Mouse (Mus musculus) adrenal gland, postnatal 25 days (tissue): Measurements from ENCODE around the gene Npdc1. TPM values are rescaled to one million over a fixed set of nuclear protein-coding genes. Genes with fewer than 3 reads are reported as not detected.
"Not testable (repeated sequence)": the region's sequence is repeated elsewhere in the genome, so short reads cannot be mapped to it uniquely, and the experiment has no call there.

ENCODE experiments used
- DNase-seq: peaks from one replicate; pipeline ENCODE4 v3.0.0; 2021; ENCODE audit warnings: mixed read lengths
- total RNA-seq: library from RNA; stranded (reverse); gene quantifications from 2 replicates; pipeline ENCODE4 v1.2.3, GENCODE M21; 2021

The Npdc1 gene
- total RNA-seq, 1 experiment from 2014 or later: 134 TPM

DNA sequence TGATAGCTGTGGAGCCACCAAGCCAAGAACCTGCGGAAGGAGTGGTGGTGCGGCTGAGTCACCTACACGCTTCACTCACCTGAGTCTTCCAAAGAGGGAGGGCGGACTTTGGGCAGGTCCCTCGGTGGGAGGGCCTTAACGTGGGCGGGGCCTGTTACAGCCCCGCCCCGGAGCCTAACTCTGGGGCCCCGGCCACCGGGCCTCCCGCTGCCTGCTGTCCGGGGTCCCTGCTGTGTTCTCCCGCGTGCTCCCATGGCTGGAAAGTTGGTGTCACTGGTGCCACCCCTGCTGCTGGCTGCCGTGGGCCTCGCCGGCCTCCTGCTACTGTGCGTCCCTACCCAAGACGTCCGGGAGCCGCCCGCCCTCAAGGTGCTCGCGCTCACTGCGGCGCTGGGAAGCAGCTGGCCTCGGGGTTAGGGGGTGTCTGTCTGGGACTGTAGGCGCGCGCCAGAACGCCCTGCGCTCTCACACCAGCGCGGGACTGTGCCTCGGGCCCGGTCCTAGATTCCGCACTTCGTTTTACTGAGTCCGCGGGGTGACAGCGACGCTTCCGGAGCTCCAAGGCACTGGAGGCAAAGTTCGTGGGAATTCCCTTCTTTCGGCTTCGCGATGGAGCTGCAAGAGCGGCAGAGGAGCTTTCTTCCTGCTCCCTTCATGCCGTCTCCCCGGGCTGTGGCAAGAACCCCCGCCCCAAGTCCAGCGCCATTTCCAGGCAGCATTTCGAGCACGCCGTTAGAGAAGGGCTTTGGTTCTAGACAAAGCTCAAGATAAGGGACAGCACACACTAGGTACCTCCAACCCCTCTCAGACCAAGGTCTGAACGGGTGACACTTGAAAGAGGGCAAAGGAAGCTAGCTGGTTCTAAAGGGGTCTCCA, 3.2 kb upstream of the Npdc1 start, which contains the start of gene Entpd2:
Gene Entpd2, plus strand, starts transcription at position 154 of the 876 bp plus-strand sequence.
- peak; percentile 27 for DNase-seq

DNA sequence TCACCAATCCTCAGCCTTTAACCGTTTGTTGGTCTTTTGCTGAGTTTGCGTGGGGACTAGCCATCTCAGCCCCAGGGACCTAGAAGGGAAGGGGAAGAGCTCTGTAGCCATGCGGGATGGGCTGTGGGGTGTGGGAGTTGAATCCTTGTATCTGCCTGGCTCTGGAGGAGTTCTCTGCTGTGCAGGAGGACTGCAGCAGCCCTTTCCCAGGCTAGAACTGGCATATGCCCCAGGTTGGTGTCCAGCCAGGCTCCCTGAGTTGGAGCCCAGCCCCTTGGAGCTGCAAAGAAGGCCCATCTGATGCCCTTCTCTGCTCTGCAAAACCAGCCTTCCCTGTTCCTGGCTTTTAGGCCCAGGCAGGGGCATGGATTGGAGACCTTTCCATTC, 2.6 kb upstream of the Npdc1 start:
- peak; percentile 17 for DNase-seq

DNA sequence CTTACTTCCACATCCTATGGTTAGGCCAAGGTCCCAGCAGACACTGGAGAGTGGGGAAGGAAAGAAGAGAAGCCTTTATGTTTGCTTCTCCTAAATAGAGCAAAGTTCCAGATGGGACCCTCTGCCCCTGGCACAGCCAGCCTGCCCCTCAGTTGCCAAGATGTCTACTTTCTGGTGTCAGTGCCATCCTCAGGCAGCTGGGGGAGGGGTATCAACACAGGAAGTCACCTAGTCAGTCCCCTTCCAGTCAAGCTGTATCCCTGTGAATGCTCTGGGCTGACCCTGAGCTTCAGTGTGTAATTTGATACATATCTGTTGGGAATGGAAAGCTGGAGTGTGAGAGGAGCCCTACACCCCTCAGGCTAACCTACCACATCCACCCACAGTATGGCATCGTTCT, 2.1 kb upstream of the Npdc1 start:
- DNase-seq: no peak

DNA sequence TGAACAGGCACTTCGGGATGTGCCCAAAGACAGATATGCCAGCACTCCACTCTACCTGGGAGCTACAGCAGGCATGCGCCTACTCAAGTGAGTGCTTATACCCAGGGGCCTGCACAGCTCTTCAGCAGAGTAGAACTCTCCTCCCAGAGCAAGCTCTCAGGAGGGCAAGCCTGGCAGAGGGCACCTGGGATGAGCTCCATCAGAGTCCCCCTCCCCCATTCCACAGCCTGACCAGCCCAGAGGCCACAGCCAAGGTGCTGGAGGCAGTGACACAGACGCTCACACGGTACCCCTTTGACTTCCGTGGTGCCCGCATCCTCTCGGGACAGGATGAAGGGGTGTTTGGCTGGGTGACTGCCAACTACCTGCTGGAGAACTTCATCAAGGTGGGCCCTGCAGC, 1.1 kb upstream of the Npdc1 start:
- no peak for DNase-seq

DNA sequence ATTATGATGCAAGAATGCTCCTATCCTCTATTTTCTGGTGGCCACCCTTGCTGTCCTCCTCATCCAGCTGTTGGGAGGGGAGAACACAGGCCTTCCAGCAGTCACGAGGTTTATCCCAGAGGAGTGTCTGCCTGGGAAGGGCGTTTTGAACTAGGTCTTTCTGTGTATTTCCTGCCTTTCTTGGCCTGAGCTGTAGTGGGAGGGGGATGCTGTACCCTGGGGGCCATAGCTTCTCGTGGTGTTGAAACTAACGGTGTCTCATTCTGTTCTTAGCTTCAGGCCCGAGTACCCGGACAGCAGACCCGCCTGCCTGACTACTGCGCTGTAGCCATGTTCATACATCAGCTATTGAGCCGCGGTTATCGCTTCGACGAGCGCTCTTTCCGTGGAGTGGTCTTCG, 1.1 kb downstream of the Npdc1 start:
- no peak for DNase-seq

DNA sequence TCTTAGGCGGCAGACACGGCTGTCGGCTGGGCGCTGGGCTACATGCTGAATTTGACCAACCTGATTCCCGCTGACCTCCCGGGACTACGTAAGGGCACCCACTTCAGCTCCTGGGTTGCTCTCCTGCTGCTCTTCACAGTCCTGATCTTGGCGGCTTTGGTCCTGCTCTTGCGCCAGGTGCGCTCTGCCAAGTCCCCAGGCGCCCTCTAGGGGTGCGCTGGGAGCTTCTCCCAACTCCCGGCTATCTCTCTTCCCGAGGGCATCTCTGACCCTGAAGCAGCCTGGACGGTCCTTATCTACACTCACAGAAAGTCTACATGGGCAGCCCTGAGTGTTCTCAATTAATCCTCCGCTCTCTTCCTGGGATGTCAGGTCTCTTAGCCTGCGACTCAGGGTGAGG, 1.6 kb downstream of the Npdc1 start:
- peak; percentile 76 for DNase-seq

DNA sequence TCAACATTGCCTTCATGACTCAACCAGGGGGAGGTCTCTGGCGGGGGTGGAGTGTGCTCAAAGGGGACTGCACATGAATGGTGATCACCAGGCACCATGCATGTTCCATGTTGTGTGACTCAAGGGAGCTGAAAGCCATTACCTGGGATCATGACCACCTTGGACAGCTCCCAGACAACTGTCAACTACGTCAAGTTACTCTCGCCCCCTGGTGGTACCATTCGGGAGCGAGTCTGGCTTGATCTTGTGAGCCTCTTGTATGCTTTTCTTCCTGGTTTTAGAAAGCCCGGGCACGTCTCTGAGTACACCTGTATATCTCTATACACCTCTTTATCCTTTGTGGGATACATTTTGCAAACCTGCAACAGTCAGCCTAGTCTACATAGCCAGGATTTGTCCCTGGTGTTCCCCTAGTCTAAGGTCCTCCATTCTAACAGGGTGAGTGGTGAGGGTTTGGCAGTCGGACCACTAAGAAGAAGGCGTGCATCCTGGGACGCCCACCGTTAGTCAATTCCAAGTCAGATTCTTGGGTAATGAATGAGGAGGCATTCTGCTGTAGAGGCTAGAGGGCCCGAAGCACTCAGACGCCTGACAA, 3.3 kb downstream of the Npdc1 start:
- peak; percentile 68 for DNase-seq

DNA sequence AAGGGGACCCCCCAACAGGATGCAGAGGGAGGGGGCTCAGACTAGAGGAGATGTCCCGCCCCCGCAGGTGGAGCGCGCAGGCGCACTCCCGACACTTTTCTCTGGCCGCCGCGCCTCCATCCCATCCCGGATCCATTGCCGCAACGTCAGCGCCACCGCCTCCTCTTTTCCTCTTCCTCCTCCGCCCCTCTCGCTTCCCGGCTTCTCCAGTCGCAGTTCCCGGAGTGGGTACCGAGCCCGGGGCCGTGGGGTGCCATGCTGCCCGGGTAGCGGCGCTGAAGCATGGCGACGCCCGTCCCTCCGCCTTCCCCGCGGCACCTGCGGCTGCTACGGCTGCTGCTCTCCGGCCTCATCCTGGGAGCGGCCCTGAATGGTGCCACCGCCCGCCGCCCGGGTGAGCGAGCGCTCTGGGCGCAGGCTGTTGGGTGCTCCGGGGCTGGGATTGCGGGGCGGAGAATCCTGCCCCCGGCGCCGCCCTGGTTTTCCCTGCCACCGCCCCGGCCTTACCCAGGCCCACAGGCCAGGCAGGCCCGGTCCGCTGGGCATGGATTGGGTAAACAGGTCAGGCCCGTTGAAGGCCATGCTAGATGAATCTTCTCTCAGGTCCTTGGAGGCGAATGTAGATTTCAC, 3.9 kb downstream of the Npdc1 start:
- DNase-seq: peak; percentile 78

DNA sequence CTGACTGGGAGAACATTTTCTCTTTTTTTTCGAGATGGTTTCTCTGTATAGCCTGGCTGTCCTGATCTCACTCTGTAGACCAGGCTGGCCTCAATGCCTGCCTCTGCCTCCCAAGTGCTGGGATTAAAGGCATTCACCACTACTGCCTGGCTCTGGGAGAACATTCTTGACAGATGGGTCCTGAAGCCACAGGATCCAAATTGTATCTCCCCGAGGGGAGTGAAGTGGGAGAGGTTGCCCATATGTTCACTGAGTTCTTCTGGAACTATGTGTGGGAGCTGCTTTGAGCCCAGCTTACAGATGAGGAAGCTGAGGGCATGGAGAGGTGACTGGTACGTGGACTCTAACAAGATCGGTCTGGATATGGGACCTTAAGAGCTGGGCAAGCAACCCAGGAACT, 4.8 kb downstream of the Npdc1 start:
- no peak for DNase-seq

DNA sequence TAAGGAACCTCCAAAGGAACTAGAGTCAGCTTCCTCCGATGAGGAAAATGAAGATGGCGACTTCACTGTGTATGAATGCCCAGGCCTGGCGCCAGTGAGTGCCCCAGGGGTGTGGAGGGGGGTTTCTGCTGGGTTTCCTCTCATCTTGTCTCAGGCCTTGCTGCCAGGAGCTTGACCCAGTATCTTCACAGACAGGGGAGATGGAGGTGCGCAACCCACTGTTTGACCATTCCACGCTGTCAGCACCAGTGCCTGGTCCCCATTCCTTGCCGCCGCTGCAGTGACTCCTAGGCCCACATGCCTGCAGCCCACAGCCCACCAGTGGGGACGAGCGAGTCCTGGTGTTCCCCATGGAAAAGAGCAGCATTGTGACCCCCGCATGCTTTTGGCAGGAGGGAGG, 9.8 kb downstream of the Npdc1 start:
- DNase-seq: no peak

DNA sequence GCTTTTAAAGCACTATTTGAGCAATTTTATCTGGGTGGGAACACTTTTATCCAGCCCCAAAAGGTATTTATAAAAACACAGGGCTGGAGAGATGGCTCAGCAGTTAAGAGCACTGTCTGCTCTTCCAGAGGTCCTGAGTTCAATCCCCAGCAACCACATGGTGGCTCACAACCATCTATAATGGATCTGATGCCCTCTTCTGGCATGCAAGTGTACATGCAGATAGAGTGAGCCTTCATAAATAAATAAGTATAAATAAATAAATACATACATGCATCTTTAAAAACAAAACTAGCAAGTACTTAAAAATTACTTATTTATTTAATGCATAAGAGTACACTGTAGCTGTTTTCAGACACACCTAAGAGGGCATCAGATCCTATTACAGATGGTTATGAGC, 14.3 kb downstream of the Npdc1 start:
- not testable (repeated sequence) for DNase-seq

DNA sequence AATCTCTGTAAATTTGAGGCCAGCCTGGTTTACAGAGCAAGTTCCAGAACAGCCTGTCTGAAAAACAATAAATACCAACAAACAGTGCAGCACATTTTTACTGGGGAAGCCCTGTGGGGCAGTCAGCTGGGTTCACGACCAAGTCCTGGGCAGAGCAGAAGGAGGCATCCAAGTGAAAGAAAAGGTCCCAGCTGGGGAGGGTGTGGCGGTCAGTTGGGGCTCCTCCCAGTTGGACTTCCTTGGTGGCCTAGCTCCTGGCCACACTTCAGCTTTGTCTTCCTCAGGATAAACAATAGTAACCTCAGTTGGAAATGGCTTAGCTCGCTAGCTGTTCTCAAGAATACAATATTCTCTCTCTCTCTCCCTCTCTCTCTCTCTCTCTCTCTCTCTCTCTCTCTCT, 18.3 kb downstream of the Npdc1 start:
- no peak for DNase-seq

DNA sequence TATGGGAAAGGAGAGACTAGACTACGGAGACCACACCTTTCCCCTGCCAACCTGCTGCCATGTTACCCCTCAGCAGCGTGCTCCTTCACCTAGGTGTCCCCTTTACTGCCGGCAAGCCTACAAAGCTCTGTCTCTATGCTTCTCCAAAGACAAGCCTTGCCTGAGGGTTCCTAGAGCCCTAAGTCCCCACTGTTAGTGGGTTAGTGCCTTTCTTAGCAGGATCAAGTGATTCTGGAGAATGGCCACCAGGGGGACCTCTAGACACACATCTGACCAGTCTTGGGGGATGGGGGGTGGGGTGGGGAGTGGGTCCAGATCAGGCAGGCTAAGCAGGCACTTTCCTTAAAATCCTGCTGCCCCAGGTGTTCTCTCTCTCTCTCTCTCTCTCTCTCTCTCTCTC, 22.7 kb downstream of the Npdc1 start:
- peak; percentile 45 for DNase-seq

DNA sequence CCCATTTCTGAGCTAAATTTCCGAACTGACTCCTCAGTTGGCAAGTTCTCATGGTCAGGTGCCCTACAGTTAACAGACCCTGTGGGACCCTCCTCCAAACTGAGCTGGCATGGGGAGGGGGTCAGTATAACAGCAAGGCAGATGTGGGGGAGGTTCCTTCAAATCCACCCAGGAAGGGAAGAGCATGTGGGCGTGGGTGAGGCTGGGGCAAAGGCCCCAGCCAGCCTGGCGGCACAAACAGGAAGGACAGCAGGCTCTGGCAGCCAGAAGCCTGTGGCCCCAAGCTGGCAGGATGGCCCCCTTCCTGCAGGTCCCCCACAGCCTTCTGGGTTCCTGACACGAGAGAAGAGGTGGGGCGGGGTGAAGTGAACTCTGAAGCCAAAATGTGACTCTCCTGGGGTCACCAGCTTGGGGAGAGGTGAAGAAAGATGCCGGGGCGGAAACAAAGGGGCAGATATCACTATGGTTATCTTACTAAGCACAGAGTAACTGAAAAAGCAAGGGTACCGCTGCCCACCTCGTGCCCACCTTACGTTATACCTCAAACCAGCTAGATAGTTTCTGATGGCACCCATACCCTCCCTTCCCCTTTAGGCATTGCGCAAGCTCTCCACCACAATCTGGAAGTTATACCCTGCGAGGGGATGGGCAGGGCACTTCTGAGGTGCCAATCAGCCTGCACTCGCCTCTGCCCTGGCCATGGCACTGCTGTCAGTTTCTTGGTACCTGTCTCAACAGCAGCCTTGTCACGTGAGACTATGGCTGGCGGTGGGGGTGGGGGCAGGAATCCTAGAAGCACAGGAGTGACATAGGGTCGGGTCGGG, 23.6 kb downstream of the Npdc1 start, which contains the start of gene Fut7:
Gene Fut7, plus strand, starts transcription at position 681 of the 824 bp plus-strand sequence.
- no peak for DNase-seq

DNA sequence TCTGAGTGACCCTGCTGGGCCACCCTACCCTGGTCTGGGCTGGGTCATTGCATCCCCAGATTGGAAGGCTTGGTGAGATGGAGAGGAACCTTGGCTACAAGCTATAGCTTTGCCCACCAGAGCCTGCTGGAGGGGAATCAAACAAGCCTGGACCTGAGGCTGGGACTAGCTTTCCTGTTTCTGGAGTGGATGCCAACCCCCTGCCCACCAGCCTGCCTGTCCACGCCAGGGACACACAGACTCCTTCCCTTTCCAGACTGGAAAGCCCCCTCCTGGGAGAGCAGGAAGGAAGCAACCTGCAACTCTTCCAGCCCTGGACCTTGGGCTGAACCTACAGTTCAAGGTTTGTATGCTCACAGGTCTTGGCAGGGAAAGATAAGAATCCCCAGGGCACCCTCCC, 24.5 kb downstream of the Npdc1 start:
- DNase-seq: no peak

DNA sequence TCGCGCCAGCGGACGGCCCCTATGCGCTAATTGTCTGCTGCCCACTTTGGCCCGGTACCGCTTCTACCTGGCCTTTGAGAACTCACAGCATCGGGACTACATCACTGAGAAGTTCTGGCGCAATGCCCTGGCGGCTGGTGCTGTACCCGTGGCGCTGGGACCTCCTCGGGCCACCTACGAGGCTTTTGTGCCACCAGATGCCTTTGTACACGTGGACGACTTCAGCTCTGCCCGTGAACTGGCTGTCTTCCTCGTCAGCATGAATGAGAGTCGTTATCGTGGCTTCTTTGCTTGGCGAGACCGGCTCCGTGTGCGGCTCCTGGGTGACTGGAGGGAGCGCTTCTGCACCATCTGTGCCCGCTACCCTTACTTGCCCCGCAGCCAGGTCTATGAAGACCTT, 26.3 kb downstream of the Npdc1 start:
- DNase-seq: no peak

DNA sequence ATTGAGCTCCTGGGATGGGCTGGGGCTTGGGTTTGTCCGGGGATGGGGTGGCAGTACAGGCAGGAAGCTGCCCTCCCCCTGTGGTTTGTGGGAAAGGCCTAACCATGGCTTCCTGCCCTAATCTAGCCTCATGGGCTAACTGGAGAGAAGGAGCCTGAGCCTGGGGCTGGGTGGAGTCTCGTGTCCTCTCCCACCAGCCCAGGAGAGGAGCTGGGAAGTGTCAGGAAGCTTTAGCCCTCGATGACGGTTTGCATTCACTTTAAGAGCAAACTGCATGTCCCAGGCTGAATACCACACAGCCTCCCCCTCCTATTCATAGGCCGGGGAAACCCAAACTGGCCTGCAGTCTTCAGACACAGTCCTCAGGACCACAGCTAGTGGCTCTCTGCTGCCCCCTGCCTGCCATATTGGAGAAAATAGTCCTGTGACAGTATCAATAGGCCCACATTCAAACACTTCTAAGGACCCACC, 27.6 kb downstream of the Npdc1 start:
- peak; percentile 68 for DNase-seq

DNA sequence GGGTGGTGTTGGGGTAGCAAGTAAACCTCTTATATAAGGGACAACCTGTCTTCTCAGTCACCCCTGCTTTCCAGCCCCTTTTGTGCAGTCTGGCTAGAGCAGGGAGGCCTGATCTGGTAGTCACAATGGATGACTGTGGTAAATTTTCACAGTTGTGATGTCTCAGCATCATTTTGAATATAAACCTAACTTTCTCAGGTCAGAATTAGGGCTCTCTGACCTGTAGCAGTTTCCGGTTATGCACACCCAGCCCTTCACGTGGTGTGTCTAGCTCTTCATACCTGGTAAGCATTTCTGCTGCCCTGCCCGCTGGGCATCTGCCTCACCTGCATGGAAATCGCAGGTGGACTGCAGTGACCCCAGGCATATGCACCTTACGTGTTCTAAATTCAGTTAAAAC, 28.1 kb downstream of the Npdc1 start:
- DNase-seq: no peak

DNA sequence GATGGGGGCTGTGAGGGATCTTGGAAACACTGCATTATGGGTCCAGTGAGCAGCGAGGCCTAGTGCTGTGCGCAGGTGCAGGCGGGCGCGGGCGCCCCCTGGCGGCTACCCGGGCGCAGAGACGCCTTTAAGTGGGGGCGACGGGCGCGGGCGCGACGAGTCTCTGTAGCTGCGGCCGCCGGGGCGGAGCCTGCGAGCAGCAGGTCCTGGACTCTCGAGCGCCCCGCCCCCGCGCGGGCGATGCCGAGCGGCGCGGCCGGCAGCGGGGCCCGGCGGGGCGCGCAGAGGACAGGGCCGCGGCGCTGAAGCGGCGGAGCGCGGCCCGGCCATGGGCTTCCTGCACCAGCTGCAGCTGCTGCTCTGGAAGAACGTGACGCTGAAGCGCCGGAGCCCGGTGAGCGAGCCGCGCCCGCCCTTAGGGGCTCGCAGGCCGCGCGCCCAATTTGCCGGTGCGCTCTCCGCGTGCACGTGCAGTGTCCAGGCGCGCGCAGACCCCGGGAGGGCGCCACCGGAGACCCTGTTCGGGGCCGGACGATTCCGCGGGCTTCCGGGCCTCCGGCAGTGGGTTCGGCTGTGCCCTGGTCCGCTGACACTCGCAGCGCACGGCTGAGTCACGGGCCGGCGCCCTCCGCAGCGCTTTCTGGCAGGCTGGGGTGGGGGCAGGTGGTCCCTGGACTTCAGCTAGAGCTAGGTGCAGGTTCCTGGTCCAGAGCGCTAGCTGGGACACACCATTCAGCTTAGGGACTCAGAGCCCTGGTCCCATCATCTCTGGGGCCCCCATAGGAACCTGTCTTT, 29.5 kb downstream of the Npdc1 start, which contains the start of gene Abca2:
Gene Abca2, plus strand, starts transcription at position 262 of the 795 bp plus-strand sequence.
- peak; percentile 96 for DNase-seq

DNA sequence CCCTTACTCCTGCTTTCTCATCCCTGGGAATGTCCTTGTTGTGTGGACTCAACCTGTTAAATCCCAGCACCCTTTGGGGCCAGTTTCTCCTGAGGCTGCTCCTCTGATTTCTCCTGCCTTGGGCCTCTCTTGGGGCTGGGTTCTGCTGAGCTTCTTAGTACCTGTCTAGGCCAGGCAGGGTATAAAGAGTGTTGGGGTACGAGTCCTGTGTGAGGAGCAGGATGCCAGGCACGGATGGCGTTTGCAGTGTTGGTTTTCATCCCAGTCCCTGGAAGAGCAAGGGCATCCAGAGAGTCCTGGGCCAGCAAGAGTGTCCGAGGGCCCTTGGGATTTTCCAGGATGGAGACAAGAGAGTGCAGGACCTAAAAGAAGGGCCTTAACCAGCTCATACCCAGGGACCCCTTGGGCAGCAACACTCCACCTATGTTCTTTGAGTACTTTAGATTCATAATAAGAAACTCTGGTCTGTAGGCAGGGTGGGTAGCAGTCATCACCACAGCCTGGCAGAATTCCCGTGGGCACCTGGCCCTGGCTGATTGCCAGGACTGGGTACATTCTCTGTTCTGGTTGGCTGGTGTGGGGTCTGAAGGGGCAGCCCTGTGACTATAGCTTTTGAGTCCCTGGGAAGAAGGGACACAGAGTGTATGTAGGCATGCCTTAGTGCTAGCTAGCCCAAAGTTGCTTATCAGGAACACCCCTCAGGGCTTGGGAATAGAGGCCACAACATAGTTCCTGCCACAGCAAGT, 30.5 kb downstream of the Npdc1 start:
- no peak for DNase-seq
